Mouse (Mus musculus): ENCODE results near the gene Gnat2. TPM values are rescaled to one million over a fixed set of nuclear protein-coding genes. Genes with fewer than 3 reads are reported as not detected.

The Gnat2 gene
- total RNA-seq (2021): not detected

DNA sequence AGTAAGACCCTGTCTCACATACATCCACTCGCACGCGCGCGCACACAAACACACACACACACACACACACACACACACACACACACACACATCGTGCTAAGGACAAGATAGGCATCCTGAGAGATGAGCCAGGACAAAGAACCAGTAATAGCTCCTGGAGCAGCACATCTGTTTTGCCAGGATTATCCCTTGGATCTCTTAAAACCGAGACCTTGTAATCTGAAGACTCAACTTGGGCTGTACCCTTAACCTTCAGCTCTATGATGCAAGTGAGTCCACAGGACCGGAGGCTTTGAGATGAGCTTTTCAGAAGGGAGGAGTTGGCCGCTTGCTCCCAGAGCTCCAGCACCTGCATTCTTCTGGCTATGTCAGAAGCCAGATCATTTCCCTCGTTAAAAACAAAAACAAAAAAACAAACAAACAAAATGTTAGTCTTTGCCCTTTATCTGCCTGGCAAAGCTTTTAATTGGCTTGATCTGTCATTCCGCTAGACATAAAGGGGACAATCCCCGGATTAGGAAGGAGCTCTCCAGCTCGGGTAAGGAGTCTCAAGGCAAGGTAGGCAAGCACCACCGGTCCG is at the start of gene Gnat2:
Gnat2 (plus strand) TSS at position 254 of the 580 bp plus-strand sequence.
- no peak for DNase-seq (ENCODE audit: extremely low spot score in 1 of 2, low spot score in 2 of 2)
- intact Hi-C loops (cut with DNase I): no loop called here

DNA sequence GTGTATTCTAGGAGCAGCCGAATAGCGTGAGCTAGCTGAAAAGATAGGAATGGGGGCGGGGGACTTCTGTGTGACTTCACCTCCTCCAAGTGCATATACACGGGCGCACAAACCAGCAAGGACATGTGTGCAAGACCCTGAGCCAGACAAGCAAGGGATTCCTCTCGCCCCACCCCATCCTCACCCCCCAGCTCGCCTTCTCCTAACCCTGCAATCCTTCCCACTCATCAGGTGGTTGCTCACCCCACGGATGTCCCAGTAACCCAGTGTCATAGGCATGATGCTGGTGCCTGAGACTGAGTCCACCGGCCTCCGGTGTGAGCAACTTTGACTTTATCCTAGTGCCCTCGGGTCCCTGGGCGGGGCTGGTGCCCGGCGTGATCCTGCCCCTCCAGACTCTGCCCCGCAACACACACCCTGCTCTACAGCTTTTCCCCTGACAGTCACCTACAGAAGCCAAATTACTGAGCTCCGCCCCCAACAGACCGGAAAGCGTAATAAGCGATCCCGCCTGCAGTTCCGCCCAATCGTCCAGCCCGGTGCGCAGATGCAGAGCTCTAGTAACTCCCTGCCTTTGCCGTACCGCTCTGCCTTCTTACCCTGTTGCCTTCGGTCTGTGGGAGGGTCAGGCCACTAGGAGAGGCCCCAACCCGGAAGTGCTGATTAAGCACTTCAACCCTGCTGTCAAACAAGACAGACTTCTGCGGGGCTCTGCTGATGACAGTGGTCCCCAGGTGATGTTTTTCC is 48.0 kb upstream of the Gnat2 start, which contains the start of gene Gstm4:
Gstm4 (minus strand) TSS at position 501 of the 747 bp plus-strand sequence.
- intact Hi-C loops (cut with DNase I): loop anchor here (10.0 kb wide), 1 partner anchor 340 kb away; no protein-coding TSS in a partner anchor
- peak; percentile 78 to 91 for DNase-seq (ENCODE audit: extremely low spot score in 1 of 2, low spot score in 2 of 2)

DNA sequence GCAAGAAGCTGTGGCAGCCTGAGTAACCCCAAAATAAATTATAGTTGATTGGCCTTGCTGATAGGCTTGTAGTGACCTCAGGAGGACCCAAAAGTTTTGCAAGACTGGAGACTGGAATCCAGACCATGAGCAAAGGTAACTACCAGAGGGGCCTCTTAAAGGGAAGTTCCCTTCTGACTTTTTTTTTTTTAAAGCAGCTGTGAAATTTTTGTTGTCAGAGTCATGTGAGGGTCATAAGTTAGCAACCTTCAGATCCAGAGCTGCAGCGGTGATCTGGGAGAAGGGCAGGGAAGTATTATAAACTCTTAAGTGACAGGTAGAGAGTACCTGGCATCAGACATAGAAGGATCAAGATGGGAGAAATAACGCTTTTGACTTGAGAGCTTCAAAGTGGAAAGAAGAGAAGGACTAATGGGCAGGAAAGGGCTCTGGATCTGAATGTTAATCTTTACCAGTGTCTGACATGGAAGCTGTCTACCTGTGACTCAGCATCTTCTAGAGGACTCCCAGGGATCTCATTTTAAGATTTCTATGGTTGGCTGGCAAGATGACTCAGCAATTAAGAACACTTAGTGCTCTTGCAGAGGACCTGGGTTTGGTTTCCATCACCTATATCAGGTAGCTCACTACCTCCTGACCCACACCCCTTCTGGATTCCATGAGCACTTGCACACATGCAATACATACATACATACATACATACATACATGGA is 45.5 kb upstream of the Gnat2 start:
- intact Hi-C loops (cut with DNase I): loop anchor here (10.0 kb wide), 1 partner anchor 342 kb away; no protein-coding TSS in a partner anchor

DNA sequence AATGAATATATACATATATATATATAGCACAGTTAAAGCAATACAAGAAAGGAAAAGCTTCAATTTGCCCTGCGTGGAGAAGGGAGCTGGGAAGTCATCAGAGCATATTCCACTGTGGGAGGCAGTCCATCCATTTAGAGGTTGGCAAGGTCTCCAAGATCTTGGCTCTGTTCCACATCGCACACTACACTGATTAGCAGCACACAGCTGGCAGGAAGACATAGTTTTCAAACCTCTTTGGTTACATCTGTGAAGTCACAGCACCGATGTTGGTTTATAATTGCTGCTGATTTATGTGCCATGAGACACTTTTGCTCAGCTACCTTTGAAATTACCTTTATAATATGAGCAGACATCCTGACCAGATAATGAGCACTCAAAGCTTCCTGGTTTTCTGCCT is 44.3 kb upstream of the Gnat2 start:
- intact Hi-C loops (cut with DNase I): loop anchor here (10.0 kb wide), 1 partner anchor 344 kb away; no protein-coding TSS in a partner anchor
- no peak for DNase-seq (ENCODE audit: extremely low spot score in 1 of 2, low spot score in 2 of 2)

More for the DNA sequence above, 45.5 kb upstream of the Gnat2 start:
- no peak for DNase-seq (ENCODE audit: extremely low spot score in 1 of 2, low spot score in 2 of 2)

DNA sequence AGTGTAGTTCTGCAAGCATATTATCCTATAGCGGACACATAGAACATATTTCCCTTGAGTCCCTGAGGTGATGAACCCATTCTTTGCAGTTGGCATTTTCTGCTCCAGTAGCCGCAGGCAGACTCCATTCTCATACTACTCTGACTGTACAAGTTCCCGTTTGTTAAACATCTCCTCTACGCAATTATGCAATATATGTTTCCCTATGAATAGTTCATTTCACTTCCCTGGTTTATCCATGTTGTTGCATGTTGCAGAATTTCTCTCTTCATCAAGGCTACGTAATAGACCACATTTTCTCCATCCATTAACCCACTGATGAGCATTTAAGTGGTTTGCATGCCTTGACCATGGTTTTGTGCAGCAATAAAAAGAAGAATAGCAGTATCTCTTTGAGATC is 42.1 kb upstream of the Gnat2 start:
- intact Hi-C loops (cut with DNase I): no loop called here
- DNase-seq (ENCODE audit: extremely low spot score in 1 of 2, low spot score in 2 of 2): no peak

DNA sequence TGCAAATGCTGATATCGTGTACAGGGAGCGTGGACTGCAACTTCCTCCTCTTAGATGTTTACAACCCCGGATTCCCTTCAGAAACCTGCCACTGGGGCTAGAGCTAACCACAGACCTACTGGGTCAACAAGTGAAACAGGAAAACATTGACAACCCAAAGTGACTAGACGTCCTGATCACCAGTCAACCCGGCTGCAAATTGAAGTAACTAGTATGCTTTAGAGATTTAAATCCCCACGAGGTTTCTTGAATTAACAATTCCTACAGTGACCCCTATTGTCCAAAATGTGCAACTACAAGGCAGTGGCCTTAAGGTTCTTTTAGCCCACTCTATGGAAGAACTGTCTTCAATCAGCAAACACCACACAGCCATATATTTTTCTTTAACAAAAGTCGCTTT is 31.2 kb upstream of the Gnat2 start:
- DNase-seq (ENCODE audit: extremely low spot score in 1 of 2, low spot score in 2 of 2): no peak
- intact Hi-C loops (cut with DNase I): loop anchor here (5.0 kb wide), 2 partner anchors 144 to 364 kb away; partner anchors contain the start of gene Ahcyl1

DNA sequence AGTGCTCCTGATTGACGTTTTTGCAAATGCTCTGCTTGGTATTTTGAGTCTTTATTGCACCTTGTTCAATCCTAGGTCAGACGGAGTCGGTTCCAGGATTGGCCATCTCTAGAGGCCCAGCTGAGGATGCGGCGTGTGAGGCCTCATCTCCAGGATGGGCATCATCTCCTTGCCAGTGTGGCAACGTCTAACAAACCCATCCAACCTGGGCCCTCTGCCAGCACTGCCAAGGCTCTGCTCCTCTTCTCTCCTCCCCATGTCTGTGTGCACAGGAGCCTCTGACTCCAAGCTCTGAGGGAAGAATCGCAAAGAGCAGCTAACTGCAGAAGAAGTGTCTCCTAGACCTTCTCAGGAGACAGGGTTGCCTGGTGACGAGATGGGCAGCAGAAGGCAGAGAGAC is 29.9 kb upstream of the Gnat2 start:
- no peak for DNase-seq (ENCODE audit: extremely low spot score in 1 of 2, low spot score in 2 of 2)
- intact Hi-C loops (cut with DNase I): loop anchor here (5.0 kb wide), 2 partner anchors 145 to 365 kb away; partner anchors contain the start of gene Ahcyl1

DNA sequence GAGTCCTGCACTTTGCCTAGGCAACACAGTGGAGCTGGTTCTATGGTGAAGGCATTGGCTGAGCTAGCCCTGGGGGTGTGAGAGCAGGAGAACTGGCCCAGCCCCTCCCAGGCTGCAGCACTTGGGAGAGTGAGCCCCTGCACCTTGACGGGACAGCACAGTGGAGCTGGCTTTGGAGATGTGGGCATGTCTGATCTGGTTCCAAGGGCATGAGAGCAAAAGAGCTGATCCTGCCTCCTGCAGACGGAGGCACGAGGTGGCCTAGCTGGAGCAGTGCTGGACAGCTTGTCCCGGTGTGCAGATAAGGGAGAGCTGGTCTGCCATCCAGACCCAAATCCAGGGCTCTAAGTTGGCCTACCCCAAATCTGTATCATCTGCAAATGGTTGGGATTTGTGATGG is 27.9 kb upstream of the Gnat2 start:
- no peak for DNase-seq (ENCODE audit: extremely low spot score in 1 of 2, low spot score in 2 of 2)
- intact Hi-C loops (cut with DNase I): loop anchor here (5.0 kb wide), 2 partner anchors 147 to 367 kb away; partner anchors contain the start of gene Ahcyl1

DNA sequence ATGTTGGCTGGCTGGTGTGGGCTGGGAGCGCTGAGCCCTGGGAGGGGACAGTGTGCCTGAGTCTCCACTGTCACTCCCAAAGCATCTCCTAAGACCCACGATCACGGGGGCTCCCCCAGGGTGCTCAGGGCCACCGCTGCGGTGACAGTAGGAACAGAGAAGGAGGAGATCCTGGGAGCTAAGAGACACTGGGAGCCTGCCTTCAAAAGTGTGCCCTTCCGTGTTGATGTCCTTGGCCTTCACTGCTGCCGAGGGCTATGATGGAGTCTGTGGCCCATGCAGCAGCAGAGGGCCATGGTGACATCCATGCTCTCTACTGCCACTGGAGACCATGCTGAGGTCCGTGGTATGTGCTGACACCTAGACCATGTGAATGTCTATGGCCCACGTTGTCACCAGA is 27.0 kb upstream of the Gnat2 start:
- intact Hi-C loops (cut with DNase I): no loop called here
- DNase-seq (ENCODE audit: extremely low spot score in 1 of 2, low spot score in 2 of 2): no peak

DNA sequence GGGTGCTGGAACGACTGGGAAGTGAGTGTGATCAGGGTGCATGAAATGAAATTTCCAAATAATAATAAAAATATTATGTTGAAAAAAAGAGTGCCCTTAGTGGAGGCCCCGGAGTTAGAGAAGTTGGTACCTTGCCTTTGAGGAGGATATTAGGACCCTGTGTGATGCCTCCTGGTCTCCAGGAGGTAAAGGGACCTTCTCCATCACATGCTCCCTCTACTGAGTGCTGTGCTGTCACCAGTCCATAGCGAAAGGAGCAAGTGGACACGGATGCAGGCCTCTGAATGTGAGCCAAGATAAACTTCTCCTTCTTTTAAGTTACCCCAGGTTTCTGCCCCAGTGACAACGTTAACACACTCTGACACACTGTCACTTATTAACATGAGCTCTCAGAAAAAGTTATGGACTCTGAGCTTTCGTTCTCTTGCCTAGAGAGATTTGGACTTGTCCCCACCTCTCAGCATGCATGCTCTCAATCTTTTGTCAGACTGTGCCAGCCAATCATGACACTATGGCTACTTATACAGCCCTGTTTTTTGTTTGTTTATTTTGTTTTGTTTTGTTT is 25.1 kb upstream of the Gnat2 start:
- no peak for DNase-seq (ENCODE audit: extremely low spot score in 1 of 2, low spot score in 2 of 2)
- intact Hi-C loops (cut with DNase I): no loop called here

DNA sequence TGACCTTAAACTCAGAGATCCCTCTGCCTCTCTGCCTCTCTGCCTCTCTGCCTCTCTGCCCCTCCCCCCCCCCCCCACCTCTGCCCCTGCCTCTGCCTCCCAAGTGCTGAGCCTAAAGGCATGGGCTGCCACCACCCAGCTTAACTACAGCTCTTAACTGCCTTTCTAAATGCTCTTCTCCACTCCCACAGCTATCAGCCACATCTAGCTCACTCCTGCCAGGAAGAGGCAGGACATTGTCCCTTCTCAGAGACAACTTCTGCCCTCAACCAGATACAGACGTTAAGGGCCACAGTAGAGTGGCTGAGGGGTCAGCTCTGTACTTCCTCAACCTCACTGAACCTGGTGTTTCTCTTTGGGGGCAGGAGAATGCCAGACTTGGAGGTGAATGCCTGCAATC is 23.8 kb upstream of the Gnat2 start:
- DNase-seq (ENCODE audit: extremely low spot score in 1 of 2, low spot score in 2 of 2): no peak
- intact Hi-C loops (cut with DNase I): no loop called here

DNA sequence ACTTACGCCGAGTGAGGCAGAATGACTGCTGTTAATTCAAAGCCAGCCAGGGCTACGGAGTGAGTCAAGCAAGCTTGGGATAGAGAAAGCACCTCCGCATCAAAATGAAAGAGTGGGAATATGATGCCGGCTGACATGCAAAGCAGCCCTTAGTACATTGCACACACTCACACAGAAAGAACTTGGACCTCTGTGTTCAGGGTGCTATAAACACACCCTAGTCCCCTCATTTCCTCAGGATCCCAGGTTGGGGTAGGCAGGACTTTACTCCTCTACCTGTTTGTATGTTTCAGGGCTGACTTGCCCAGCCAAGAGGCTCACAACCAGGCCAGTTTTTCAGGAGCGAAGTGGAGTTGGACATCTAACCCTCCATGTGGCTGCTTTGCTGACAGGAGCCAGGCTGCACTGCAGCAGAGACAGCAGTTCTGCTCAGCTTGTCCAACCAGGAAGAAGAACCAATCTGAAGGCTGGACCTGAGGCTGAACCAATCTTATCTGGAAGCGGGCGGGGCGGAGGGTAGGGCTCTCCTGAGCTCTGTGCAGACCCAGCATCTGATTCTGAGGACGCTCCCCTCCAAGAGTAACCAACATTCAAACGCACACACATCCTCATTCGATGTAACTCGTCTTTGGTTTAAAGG is 23.2 kb upstream of the Gnat2 start:
- intact Hi-C loops (cut with DNase I): no loop called here
- DNase-seq (ENCODE audit: extremely low spot score in 1 of 2, low spot score in 2 of 2): no peak

DNA sequence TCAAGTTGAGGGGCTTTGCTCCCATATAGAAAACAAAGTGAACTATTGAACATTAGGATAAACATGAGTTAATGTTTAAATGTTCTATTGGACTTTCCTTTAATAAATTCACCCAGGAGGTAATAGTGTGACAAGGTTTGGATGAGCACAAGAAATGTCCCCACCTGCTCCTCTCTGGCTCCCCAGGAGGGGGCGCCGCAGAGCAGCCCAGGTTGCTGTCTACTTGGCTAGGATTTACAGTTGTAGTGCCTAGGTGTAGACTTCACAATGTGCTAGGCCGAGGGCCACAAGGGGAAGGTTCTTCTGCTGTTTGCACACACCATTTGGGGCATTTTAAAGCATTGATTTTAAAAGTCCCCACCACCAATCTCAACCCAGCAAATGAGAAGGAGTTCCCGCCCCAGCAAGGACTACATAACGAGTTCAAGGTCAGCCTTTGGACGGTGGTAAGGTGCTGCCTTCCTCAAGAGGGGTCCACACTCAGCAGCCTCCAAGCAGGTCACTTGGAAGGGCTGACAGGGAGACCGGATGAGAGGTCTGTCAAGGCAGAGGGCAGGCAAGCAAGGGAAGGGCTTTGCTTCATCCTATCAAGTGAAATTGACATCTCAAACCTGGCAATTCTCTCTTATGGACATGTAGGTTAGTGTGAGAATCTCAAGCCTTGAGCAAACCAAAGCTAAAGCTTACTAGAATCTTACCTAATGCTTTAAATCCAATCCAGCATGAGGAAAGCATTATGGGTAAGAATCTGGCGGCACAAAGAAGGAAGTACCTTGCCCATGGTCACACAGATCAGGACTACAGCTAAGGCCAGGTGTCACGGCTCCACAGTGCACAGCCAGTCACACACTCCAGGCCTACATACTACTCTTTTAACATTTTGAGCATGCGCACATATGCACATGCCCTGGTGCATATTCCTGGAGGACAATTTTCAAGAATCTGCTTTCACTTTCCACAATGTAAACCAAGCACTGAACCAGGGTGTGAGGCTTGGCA is 22.0 kb upstream of the Gnat2 start:
- DNase-seq (ENCODE audit: extremely low spot score in 1 of 2, low spot score in 2 of 2): peak in 1 of 2 experiments; percentile 66
- intact Hi-C loops (cut with DNase I): loop anchor here (5.0 kb wide), 1 partner anchor 77 kb away; the partner anchor contains the start of gene Gnai3

DNA sequence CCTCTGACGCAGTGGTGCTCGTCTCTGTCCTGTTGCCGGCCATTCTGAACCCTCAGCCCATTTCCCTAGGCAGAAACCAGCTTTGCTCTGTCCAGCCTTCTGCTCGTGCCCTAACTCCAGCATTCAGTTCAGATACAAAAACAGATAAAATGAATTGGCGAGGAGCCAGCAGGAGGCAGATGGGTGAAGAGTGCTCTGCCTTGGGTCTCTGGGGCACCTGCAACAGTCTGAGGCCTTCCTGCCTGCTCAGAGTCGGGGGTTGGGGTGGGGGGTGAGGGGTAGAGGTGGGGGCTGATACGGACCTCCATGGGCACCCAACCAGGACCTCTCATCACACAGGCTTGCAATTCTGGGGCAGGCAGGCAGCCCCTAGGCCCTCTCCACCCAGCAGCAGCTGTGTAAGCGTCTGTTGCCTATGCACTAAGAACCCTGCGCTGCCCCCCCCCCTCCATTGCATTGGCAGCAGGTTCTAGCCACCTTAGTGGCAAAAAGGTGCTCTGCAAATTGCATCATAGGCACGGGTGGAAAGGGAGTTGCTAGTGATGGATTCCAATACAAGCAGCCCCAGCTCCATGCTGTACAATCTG is 19.5 kb upstream of the Gnat2 start:
- intact Hi-C loops (cut with DNase I): loop anchor here (5.0 kb wide), 1 partner anchor 74 kb away; the partner anchor contains the start of gene Gnai3
- no peak for DNase-seq (ENCODE audit: extremely low spot score in 1 of 2, low spot score in 2 of 2)

DNA sequence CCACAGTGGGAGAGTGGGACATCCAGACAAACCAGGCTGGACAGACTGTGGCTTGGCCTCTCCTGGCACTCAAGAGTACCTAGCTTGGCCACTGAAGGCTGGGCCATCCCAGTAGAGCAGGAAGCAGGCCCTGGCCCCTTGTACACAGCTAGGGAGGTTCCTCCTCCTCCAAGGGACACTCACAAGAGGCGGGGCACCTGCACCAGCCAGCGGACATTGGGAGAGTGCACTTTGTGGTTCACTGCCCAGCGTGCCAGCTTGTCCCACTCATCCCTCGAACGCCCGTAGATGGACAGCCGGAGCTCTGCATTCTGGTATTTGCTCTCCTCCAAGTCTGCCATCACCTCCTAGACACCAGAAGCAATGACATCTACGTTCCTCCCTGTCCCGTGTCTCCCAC is 15.8 kb upstream of the Gnat2 start:
- no peak for DNase-seq (ENCODE audit: extremely low spot score in 1 of 2, low spot score in 2 of 2)
- intact Hi-C loops (cut with DNase I): no loop called here

DNA sequence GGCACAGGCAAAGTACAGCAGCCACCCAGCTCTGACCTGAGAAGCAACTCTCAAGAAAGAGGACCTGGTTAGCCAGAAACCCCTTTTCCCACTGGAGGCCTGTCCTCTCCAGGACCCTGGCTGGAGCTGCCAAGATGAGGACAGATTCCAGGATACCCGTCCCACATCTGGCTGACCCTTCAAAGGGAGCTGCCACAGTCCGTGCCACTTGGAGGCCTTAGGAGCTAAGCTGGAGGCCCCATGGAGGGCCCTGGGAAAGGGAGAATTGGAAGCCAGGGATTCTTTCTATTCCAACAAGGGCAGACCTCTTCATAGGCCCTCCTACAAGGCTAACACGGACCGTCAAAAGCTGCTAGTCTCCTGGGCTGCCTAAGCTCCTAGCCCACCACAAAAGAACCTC is 10.9 kb upstream of the Gnat2 start:
- no peak for DNase-seq (ENCODE audit: extremely low spot score in 1 of 2, low spot score in 2 of 2)
- intact Hi-C loops (cut with DNase I): no loop called here

DNA sequence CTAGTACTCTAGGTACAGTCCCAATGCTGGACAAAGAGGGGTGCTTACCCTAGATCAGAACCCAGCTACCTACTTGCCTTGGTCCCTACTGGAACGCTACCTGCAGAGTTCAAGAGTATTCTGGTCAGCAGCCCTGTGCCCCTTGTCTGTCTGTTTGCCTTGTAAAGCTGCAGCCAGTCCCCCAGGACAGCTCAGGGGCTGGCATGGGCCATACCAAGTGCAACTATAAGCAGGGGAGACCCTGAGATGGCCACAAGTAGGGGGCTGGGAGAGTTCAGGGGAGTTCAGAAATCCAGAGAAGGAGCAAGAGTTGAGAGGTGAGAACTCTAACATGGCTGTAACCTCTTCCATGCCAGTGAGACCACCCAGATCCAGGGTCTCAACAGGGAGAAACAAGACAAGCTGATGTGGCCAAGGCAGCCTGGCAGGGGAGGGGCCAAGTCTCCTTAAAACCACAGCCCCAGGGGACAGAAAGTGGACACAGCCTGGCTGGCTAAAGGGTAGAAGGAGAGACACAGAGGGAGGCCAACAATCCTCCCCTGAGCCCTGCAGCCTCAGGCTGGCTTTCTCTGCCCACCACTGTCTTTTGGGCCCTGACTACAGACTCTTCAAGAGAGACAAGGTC is 10.2 kb upstream of the Gnat2 start:
- intact Hi-C loops (cut with DNase I): no loop called here
- DNase-seq (ENCODE audit: extremely low spot score in 1 of 2, low spot score in 2 of 2): no peak

All from left cerebral cortex, postnatal 10 days (tissue).